Mouse (Mus musculus) midbrain, embryonic 10.5 days (tissue): ENCODE measurements around the gene A630076J17Rik. TPM values are rescaled to one million over a fixed set of nuclear protein-coding genes. Genes with fewer than 3 reads are reported as not detected.

Source experiments
- DNase-seq: peaks from one replicate; pipeline ENCODE4 v3.0.0-alpha.2; 2017; ENCODE audit warnings: low spot score
- H3K27ac ChIP-seq: fragments of 300-500 bp; sonication (generic); replicated peaks from 2 replicates; pipeline ENCODE4 v1.5.1; 2016; ENCODE audit warnings: mild to moderate bottlenecking
- H3K27me3 ChIP-seq: fragments of 300-500 bp; sonication (generic); 2 replicates; pipeline ENCODE4 v1.6.1; 2016; ENCODE audit warnings: low read depth, mild to moderate bottlenecking; ENCODE audit not compliant: poor library complexity, severe bottlenecking
- H3K36me3 ChIP-seq: fragments of 300-500 bp; sonication (generic); 2 replicates; pipeline ENCODE4 v1.6.1; 2016; ENCODE audit warnings: mild to moderate bottlenecking, moderate library complexity
- H3K4me1 ChIP-seq: fragments of 300-500 bp; sonication (generic); 2 replicates; pipeline ENCODE4 v1.6.1; 2016
- H3K4me3 ChIP-seq: fragments of 300-500 bp; sonication (generic); 2 replicates; pipeline ENCODE4 v1.5.1; 2016; ENCODE audit warnings: mild to moderate bottlenecking, moderate library complexity
- H3K9me3 ChIP-seq: fragments of 300-500 bp; sonication (generic); replicated peaks from 2 replicates; pipeline ENCODE4 v1.6.1; 2016; ENCODE audit warnings: mild to moderate bottlenecking
- WGBS: fragments of 180-500 bp; shearing (Covaris S2); methylation state at CpG from one replicate; pipeline ENCODE4 v1.1.7; 2016; 5-methylcytosine and 5-hydroxymethylcytosine counted together
- polyA plus RNA-seq: library from polyadenylated mRNA; unstranded; fragments of >200 nt; fragmentation: Nextera tagmentation; extraction: Ambion mirVana; gene quantifications from 2 replicates; pipeline ENCODE4 v1.2.1, GENCODE M21; 2016

Gene A630076J17Rik
- polyA plus RNA-seq, 1 experiment from 2014 or later = not detected

- DNase-seq = no peak
- WGBS = 61% methylated on average over 8 of the region's 8 CpGs
Measured at GRCm38 (mm10) chr3:107260956-107261850, 30.8 kb downstream of the A630076J17Rik start.

GRCm38 (mm10) chr3:107261851-107262165, 31.4 kb downstream of the A630076J17Rik start:
- no peak for DNase-seq
- H3K27ac ChIP-seq = no peak overlapping the region
- H3K9me3 ChIP-seq = no peaks in the 10 kb centered on the region
- no peak overlapping the region for H3K4me3 ChIP-seq
- no peaks in the 10 kb centered on the region for H3K36me3 ChIP-seq
- 74% methylated on average over 7 of the region's 7 CpGs for WGBS
- H3K4me1 ChIP-seq = peaks cover 14% of the 10 kb centered on the region
- H3K27me3 ChIP-seq = no peaks in the 10 kb centered on the region

More at GRCm38 (mm10) chr3:107260956-107261850, 30.8 kb downstream of the A630076J17Rik start:
- Histone ChIP-seq H3K27me3 (no peaks in the 10 kb centered on the region), H3K4me1 (peaks cover 14% of the 10 kb centered on the region), H3K36me3 (no peaks in the 10 kb centered on the region), H3K27ac (peak overlapping the region; percentile 28; the same call in 1 of the 2 replicates), H3K4me3 (no peak overlapping the region), H3K9me3 (no peaks in the 10 kb centered on the region)

DNA sequence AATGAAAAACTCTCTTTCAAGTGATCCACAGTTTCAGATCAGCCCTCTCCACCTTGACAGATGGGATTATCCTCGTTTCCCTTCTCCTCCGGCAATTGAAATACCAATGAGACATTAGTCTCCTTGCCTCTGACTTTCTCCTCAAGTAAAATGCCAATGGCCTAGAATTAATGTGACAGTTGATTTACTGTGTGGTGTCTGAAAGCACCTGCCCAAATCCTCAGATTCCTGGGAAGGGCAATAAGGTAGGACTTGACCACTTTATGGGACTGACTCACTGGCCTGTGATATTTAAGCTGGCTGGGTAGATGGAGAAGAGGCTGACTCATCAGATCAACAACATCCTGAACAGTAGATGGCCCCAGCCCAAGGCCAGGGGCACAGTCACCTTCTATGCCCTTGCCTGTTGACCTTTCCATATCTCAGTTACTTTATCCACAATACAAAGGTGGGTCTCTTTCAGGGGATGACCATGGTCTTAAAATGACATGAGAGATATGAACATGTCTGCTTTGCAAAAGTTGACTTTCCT, 36.5 kb downstream of the A630076J17Rik start:
- H3K9me3 ChIP-seq = no peaks in the 10 kb centered on the region
- no peaks in the 10 kb centered on the region for H3K27me3 ChIP-seq
- 78% methylated on average over 2 of the region's 2 CpGs for WGBS
- no peak overlapping the region for H3K4me3 ChIP-seq
- no peak overlapping the region for H3K27ac ChIP-seq
- H3K36me3 ChIP-seq = no peaks in the 10 kb centered on the region
- H3K4me1 ChIP-seq = peaks cover under 1% of the 10 kb centered on the region; the same call in 1 of the 2 replicates
- DNase-seq = no peak

DNA sequence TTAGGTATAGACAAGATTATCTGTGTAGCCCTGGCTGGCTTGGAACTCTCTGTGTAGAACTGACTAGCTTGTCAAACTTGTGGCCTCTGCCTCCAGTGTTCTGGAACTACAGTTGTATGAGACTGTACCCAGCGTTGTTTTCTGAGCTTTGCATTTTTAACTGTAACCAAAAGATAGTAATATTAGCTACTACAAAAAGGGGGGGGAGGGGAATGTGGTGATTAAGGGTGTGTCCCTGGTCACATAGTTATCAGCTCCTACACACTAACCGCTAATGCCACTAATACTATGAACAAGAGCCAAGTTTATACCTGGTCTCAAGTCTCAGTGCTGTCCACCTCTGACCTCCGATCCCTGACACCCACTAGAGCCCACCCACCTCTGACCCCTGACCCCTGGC, 42.0 kb downstream of the A630076J17Rik start:
- H3K4me1 ChIP-seq = no peaks in the 10 kb centered on the region
- DNase-seq = no peak
- H3K27me3 ChIP-seq = no peaks in the 10 kb centered on the region; the same call in 1 of the 2 replicates
- no peak overlapping the region for H3K27ac ChIP-seq
- H3K4me3 ChIP-seq = no peak overlapping the region
- no peaks in the 10 kb centered on the region for H3K36me3 ChIP-seq
- no peaks in the 10 kb centered on the region for H3K9me3 ChIP-seq
- WGBS = 96% methylated on average over 3 of the region's 3 CpGs

DNA sequence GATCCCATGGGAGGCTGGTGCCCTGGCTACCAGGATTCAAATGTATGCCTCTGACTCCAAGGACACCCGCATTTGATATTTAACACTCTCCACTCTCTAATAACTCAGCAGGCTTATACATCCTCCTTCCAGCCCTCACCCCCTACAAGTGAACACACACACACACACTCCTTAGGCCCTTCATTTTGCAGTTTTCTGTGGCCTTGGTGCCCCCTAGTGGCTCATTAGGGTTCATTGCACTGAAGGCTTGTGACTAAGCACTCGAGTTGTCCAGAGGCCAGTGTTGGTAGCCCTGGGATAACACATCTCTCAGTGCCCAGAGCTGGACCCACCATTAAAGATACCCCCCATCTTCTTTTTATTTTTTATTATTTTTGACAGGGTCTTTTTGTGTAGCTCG, 43.4 kb downstream of the A630076J17Rik start:
- WGBS = 11% methylated on average over 3 of the region's 3 CpGs
- no peaks in the 10 kb centered on the region for H3K36me3 ChIP-seq
- DNase-seq = peak; percentile 58
- no peaks in the 10 kb centered on the region for H3K9me3 ChIP-seq
- H3K4me1 ChIP-seq = peaks cover 7% of the 10 kb centered on the region; the same call in 1 of the 2 replicates
- no peak overlapping the region for H3K27ac ChIP-seq
- H3K4me3 ChIP-seq = no peak overlapping the region
- H3K27me3 ChIP-seq = no peaks in the 10 kb centered on the region; the same call in 1 of the 2 replicates

- Histone ChIP-seq H3K9me3 (no peaks in the 10 kb centered on the region), H3K27ac (no peak overlapping the region), H3K4me1 (peaks cover 18% of the 10 kb centered on the region), H3K36me3 (no peaks in the 10 kb centered on the region), H3K27me3 (no peaks in the 10 kb centered on the region; the same call in 1 of the 2 replicates), H3K4me3 (no peak overlapping the region)
- 68% methylated on average over 5 of the region's 5 CpGs for whole genome bisulfite sequencing
- no peak for DNase-seq
Measured at GRCm38 (mm10) chr3:107275351-107275750, 44.9 kb downstream of the A630076J17Rik start.

GRCm38 (mm10) chr3:107275996-107276395, 45.6 kb downstream of the A630076J17Rik start:
- no peaks in the 10 kb centered on the region for H3K36me3 ChIP-seq
- H3K4me1 ChIP-seq = peaks cover 20% of the 10 kb centered on the region
- DNase-seq = no peak
- no peaks in the 10 kb centered on the region for H3K9me3 ChIP-seq
- H3K27me3 ChIP-seq = no peaks in the 10 kb centered on the region; the same call in 1 of the 2 replicates
- H3K4me3 ChIP-seq = no peak overlapping the region
- H3K27ac ChIP-seq = no peak overlapping the region
- 62% methylated on average over 4 of the region's 4 CpGs for WGBS

- DNase-seq = no peak
- Histone ChIP-seq H3K27ac (no peak overlapping the region), H3K4me1 (peaks cover 20% of the 10 kb centered on the region), H3K36me3 (peaks cover 1% of the 10 kb centered on the region; the same call in 1 of the 2 replicates), H3K27me3 (no peaks in the 10 kb centered on the region; the same call in 1 of the 2 replicates), H3K9me3 (no peaks in the 10 kb centered on the region), H3K4me3 (no peak overlapping the region)
- WGBS = 81% methylated on average over 3 of the region's 3 CpGs
Measured at GRCm38 (mm10) chr3:107276626-107277025, 46.2 kb downstream of the A630076J17Rik start.

- 4% methylated on average over 43 of the region's 43 CpGs for WGBS
- peaks cover 20% of the 10 kb centered on the region for H3K36me3 ChIP-seq
- H3K9me3 ChIP-seq = no peaks in the 10 kb centered on the region
- peak within 1 kb of the TSS; percentile 90 for H3K4me3 ChIP-seq
- DNase-seq = peak; percentile 90
- peak within 1 kb of the TSS; percentile 84 for H3K27ac ChIP-seq
- H3K4me1 ChIP-seq = peaks cover 20% of the 10 kb centered on the region
- H3K27me3 ChIP-seq = no peaks in the 10 kb centered on the region; the same call in 1 of the 2 replicates
Measured at GRCm38 (mm10) chr3:107278479-107279269, 48.3 kb downstream of the A630076J17Rik start, which contains the start of gene Lamtor5. Gene Lamtor5, plus strand, starts transcription at chr3:107278858.

Other genes starting within 250 kb of the A630076J17Rik start
- gene Kcna3, start 194.4 kb upstream of the A630076J17Rik start, polyA plus RNA-seq = 3.2 and 3.4 TPM in 2 replicates
- gene Kcna2, start 129.5 kb upstream of the A630076J17Rik start, polyA plus RNA-seq = 0.10 and 0.11 TPM in 2 replicates
- gene Kcna10, start 47.6 kb upstream of the A630076J17Rik start, polyA plus RNA-seq = not detected in 2 replicates
- not detected in 2 replicates for gene Cym, start 8.9 kb upstream of the A630076J17Rik start, polyA plus RNA-seq
- 0.11 TPM in 1 of 2 replicates, not detected in the other for gene Prok1, start 9.1 kb downstream of the A630076J17Rik start, polyA plus RNA-seq
- 193 and 202 TPM in 2 replicates for gene Lamtor5, start 48.2 kb downstream of the A630076J17Rik start, polyA plus RNA-seq
- gene Slc16a4, start 60.6 kb downstream of the A630076J17Rik start, polyA plus RNA-seq = 1.5 and 2.3 TPM in 2 replicates
- 17.8 and 18.2 TPM in 2 replicates for gene Rbm15, start 103.1 kb downstream of the A630076J17Rik start, polyA plus RNA-seq
- 0.10 TPM in 1 of 2 replicates, not detected in the other for gene Kcnc4, start 228.9 kb downstream of the A630076J17Rik start, polyA plus RNA-seq